ENCODE assay signal across 23 mouse cellular contexts in genomic region chr6:111684911-111685310, GRCm38 (mm10).
"Had no signal": no experiment of that assay in that cellular context is flagged by ENCODE, and none has a peak within 500 bp of the region (broad histone marks: within the 10 kb centered on the region; RNA-seq: fewer than 3 reads in every experiment).

No protein-coding gene starts in this region.

- H3K4me3 ChIP-seq: kidney, embryonic 15.5 days; left cerebral cortex, adult 2 months; megakaryocyte, embryonic 14.5 days; myocyte; neural tube, embryonic 13.5 days had no signal

- H3K9ac ChIP-seq: kidney, embryonic 15.5 days; liver, embryonic 14.5 days; liver, postnatal 0 days; lung, embryonic 14.5 days; neural tube, embryonic 13.5 days had no signal

- ATAC-seq: intestine, postnatal 0 days; liver, postnatal 0 days had no signal

- DNase-seq: kidney, adult 2 months; kidney, postnatal 14 days; kidney, postnatal 4 days; layer of hippocampus, postnatal 36 days; liver, postnatal 0 days; lung, embryonic 14.5 days; lung, postnatal 10 days; lung, postnatal 36 days; midbrain, embryonic 14.5 days; retina, postnatal 1 day; right cerebral cortex, postnatal 25 days; thymus, adult 18-20 months; thymus, postnatal 14 days; thymus, postnatal 4 days had no signal

- H3K9me3 ChIP-seq: kidney, embryonic 15.5 days had no signal

- H3K27me3 ChIP-seq: kidney, embryonic 15.5 days; megakaryocyte, embryonic 14.5 days; neural tube, embryonic 13.5 days had no signal

- H3K4me2 ChIP-seq: kidney, embryonic 15.5 days; liver, embryonic 11.5 days; lung, embryonic 14.5 days; midbrain, embryonic 11.5 days; neural tube, embryonic 13.5 days had no signal

- H3K27ac ChIP-seq: kidney, embryonic 15.5 days; left cerebral cortex, adult 2 months; liver, embryonic 14.5 days; neural tube, embryonic 13.5 days had no signal

- H3K4me1 ChIP-seq: kidney, embryonic 15.5 days; megakaryocyte, embryonic 14.5 days; neural tube, embryonic 13.5 days had no signal

- H3K36me3 ChIP-seq: kidney, embryonic 15.5 days; neural tube, embryonic 13.5 days had no signal
